Mouse (Mus musculus): ENCODE results near the gene Klf4. TPM values are rescaled to one million over a fixed set of nuclear protein-coding genes. Genes with fewer than 3 reads are reported as not detected.

The Klf4 gene
- polyA plus RNA-seq, 1 experiment from 2014 or later: 12.3 TPM

GRCm38 (mm10) chr4:55517438-55517837, 14.8 kb downstream of the Klf4 start:
- no peak overlapping the region for H3K4me2 ChIP-seq (replicated peaks)
- no peak overlapping the region for H3K9ac ChIP-seq
- no peak for ATAC-seq (ENCODE audit: low FRiP score, low read depth)
- H3K36me3 ChIP-seq: no peaks in the 10 kb centered on the region
- H3K9me3 ChIP-seq: no peaks in the 10 kb centered on the region
- 88% methylated on average over 7 of the region's 7 CpGs for WGBS
- peaks cover 13% of the 10 kb centered on the region; the same call in 1 of the 2 replicates for H3K4me1 ChIP-seq
- no peak overlapping the region for H3K4me3 ChIP-seq
- H3K27me3 ChIP-seq: peaks cover 14% of the 10 kb centered on the region; the same call in 1 of the 2 replicates
- no peak overlapping the region for H3K27ac ChIP-seq

- Histone ChIP-seq H3K9me3 (no peaks in the 10 kb centered on the region), H3K9ac (no peak overlapping the region), H3K4me3 (no peak overlapping the region), H3K36me3 (no peaks in the 10 kb centered on the region), H3K4me2 (replicated peaks) (no peak overlapping the region), H3K27me3 (peaks cover 9% of the 10 kb centered on the region; the same call in 1 of the 2 replicates), H3K27ac (no peak overlapping the region), H3K4me1 (peaks cover 13% of the 10 kb centered on the region; the same call in 1 of the 2 replicates)
- WGBS: 84% methylated on average over 8 of the region's 8 CpGs
- no peak for ATAC-seq (ENCODE audit: low FRiP score, low read depth)
Observed at GRCm38 (mm10) chr4:55516048-55516447, 16.2 kb downstream of the Klf4 start.

DNA sequence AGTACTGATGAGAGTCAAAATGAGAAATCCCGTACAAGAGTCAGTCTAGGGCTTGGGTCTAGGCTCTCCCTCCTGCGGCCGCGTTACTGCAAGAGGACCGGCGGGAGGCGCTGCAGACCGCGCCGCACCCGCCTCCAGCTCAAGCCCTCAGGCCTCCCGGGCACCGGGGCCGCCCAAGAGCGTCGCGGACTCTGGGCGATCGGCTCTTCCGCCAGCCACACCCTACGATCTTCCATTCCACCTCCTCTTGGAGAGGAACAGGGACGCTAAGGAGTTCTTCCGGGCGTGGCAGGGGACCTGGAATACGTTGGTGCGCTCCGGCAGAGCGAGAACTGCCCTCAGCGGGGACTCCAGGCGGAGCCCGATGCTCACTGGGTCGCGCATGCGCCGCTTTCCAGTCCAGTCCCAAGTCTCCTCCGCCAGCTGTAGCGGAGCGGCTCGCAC, 17.5 kb downstream of the Klf4 start:
- H3K36me3 ChIP-seq: no peaks in the 10 kb centered on the region
- H3K4me2 ChIP-seq (replicated peaks): peak overlapping the region; percentile 76
- peak; percentile 92 for ATAC-seq (ENCODE audit: low FRiP score, low read depth)
- peaks cover 5% of the 10 kb centered on the region; the same call in 1 of the 2 replicates for H3K27me3 ChIP-seq
- H3K4me1 ChIP-seq: peaks cover 13% of the 10 kb centered on the region; the same call in 1 of the 2 replicates
- under 1% methylated on average over 39 of the region's 39 CpGs for WGBS
- H3K9ac ChIP-seq: peak overlapping the region; percentile 79
- peak overlapping the region; percentile 69; the same call in 1 of the 2 replicates for H3K27ac ChIP-seq
- peak overlapping the region; percentile 60 for H3K4me3 ChIP-seq
- no peaks in the 10 kb centered on the region for H3K9me3 ChIP-seq

DNA sequence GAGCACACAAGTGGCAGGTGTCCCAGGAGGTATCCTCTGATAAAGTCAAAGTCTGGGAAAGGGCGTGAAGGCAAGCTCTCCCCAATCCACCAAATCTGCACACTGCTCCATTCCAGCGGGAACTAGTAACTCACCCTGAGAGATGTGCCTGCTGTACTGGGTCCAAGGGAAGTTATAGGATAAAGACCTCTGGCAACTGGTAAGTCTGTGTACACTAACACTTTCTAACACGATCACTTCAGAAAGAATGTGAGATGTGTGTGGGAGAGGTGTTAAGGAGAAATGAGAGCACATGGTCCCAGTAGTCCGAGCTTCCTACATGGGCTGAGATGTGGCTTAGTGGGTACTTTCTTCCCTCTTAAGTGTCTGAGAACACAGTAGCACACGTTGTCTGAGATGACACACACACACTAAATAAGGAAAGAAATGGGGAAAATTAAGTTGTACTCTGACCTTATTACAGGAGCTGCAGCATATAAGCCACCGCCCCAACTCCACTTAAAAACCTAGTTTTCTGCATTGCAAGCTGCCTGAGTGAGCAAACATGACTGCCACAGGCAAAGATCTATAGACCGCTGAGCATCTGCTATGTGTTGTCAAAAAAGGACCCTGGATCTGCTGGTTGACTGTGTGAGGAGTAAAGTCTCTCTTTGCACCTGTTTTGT, 18.5 kb downstream of the Klf4 start:
- peak overlapping the region; percentile 76 for H3K4me2 ChIP-seq (replicated peaks)
- H3K27ac ChIP-seq: no peak overlapping the region
- no peak for ATAC-seq (ENCODE audit: low FRiP score, low read depth)
- H3K36me3 ChIP-seq: no peaks in the 10 kb centered on the region
- H3K27me3 ChIP-seq: peaks cover 5% of the 10 kb centered on the region; the same call in 1 of the 2 replicates
- H3K9ac ChIP-seq: no peak overlapping the region
- no peak overlapping the region for H3K4me3 ChIP-seq
- WGBS: 83% methylated on average over 7 of the region's 7 CpGs
- peaks cover 13% of the 10 kb centered on the region; the same call in 1 of the 2 replicates for H3K4me1 ChIP-seq
- no peaks in the 10 kb centered on the region for H3K9me3 ChIP-seq

DNA sequence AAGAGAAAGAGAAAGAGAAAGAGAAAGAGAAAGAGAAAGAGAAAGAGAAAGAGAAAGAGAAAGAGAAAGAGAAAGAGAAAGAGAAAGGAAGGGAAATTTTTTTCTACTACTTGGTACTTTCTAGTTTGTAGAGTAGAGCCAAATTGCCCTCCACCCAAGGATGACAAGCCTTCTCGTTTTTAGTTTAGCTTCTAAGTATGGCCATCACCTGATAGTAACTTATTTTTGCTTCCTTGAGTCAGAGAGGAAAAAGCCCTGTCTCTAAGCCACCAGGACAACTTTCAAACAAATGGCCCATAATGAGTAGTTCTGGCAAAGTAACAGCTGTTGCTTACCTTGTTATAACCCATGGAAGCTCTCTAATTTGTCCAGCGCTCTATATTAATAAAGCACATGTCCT, 20.9 kb downstream of the Klf4 start:
- Histone ChIP-seq H3K27ac (no peak overlapping the region), H3K9ac (no peak overlapping the region), H3K4me2 (replicated peaks) (no peak overlapping the region), H3K4me1 (peaks cover 13% of the 10 kb centered on the region; the same call in 1 of the 2 replicates), H3K27me3 (peaks cover 5% of the 10 kb centered on the region; the same call in 1 of the 2 replicates), H3K9me3 (no peaks in the 10 kb centered on the region), H3K36me3 (no peaks in the 10 kb centered on the region), H3K4me3 (no peak overlapping the region)
- WGBS: 73% methylated on average over 2 of the region's 2 CpGs
- ATAC-seq (ENCODE audit: low FRiP score, low read depth): no peak

DNA sequence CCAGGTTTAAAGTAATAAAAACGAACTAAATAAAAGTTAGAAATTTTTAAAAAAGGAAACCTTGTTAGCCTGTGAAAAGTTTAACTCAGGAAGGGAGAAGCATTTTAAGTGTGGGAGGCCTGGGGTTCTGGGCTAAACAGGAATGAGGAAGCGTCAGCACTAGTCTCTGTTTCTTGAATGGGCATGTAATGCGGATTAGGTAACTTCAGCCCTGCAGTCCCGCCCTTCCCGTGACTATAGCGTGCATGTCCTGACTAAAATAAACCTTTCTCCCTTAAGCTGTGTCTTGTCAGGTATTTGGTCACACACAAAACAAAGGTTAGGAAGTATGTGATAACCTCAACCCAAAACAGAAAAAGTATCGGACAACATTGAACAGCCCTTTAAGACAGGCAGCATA, 23.6 kb downstream of the Klf4 start:
- Histone ChIP-seq H3K9ac (no peak overlapping the region), H3K9me3 (no peaks in the 10 kb centered on the region), H3K4me1 (no peaks in the 10 kb centered on the region), H3K27me3 (no peaks in the 10 kb centered on the region), H3K4me2 (replicated peaks) (no peak overlapping the region), H3K36me3 (no peaks in the 10 kb centered on the region), H3K27ac (no peak overlapping the region), H3K4me3 (no peak overlapping the region)
- ATAC-seq (ENCODE audit: low FRiP score, low read depth): no peak
- WGBS: 83% methylated on average over 7 of the region's 7 CpGs

DNA sequence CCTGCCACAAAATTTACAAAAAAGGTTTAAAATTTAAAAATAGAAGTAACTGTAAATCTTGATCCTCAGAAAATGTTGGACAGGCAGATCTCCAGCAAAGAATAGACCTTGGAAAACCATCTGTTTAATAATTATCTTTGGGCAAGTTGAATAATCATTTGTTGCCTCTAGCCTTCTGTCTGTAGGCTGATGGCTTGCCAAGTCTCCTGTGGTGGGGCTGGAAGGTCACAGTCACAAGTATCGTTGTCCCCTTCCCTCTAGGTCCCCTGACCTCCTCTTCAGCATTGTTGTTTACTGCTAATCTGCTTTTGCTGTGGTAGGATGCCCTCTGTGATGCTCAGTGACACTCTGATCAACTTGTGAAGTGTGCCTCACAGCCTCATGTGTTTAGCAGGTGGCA, 33.6 kb downstream of the Klf4 start:
- Histone ChIP-seq H3K4me3 (no peak overlapping the region), H3K4me2 (replicated peaks) (no peak overlapping the region)
- ATAC-seq (ENCODE audit: low FRiP score, low read depth): no peak

GRCm38 (mm10) chr4:55496416-55496815, 35.9 kb downstream of the Klf4 start:
- WGBS: 77% methylated on average over 7 of the region's 7 CpGs
- H3K27ac ChIP-seq: no peak overlapping the region
- ATAC-seq (ENCODE audit: low FRiP score, low read depth): no peak
- no peaks in the 10 kb centered on the region for H3K4me1 ChIP-seq
- no peak overlapping the region for H3K9ac ChIP-seq
- H3K9me3 ChIP-seq: no peaks in the 10 kb centered on the region
- no peak overlapping the region for H3K4me2 ChIP-seq (replicated peaks)
- no peaks in the 10 kb centered on the region for H3K36me3 ChIP-seq
- no peak overlapping the region for H3K4me3 ChIP-seq
- H3K27me3 ChIP-seq: no peaks in the 10 kb centered on the region

More for the DNA sequence above, 33.6 kb downstream of the Klf4 start:
- WGBS: 74% methylated on average over 1 of the region's 1 CpGs
- no peak overlapping the region for H3K27ac ChIP-seq
- no peak overlapping the region for H3K9ac ChIP-seq
- H3K4me1 ChIP-seq: no peaks in the 10 kb centered on the region
- H3K27me3 ChIP-seq: no peaks in the 10 kb centered on the region
- no peaks in the 10 kb centered on the region for H3K9me3 ChIP-seq
- no peaks in the 10 kb centered on the region for H3K36me3 ChIP-seq

GRCm38 (mm10) chr4:55493261-55493660, 39.0 kb downstream of the Klf4 start:
- Histone ChIP-seq H3K9me3 (no peaks in the 10 kb centered on the region), H3K4me1 (no peaks in the 10 kb centered on the region), H3K27ac (no peak overlapping the region), H3K4me2 (replicated peaks) (no peak overlapping the region), H3K36me3 (no peaks in the 10 kb centered on the region), H3K4me3 (no peak overlapping the region), H3K9ac (no peak overlapping the region), H3K27me3 (no peaks in the 10 kb centered on the region)
- WGBS: 75% methylated on average over 3 of the region's 3 CpGs
- no peak for ATAC-seq (ENCODE audit: low FRiP score, low read depth)

DNA sequence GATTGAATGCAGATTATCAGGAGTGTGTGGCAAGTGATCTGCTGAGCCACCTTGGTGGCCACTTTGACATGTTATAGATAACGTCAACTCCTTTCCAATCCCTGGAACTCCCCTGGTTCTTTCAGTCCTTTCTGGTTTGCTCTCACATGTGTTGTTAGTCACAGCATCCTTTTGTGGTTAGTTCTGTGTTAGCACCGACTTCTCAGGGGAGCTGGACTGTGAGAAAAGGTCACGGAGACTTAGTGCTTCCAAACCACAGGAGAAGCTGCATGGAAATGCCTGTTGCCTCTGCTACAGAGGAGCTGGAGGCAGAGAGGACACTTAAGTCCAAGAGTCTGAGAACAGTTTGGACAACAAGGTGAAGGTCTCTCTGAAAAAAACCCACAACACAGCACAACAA, 42.9 kb downstream of the Klf4 start:
- ATAC-seq (ENCODE audit: low FRiP score, low read depth): no peak
- H3K9me3 ChIP-seq: no peaks in the 10 kb centered on the region
- H3K4me2 ChIP-seq (replicated peaks): no peak overlapping the region
- H3K9ac ChIP-seq: no peak overlapping the region
- WGBS: 68% methylated on average over 3 of the region's 3 CpGs
- no peak overlapping the region for H3K4me3 ChIP-seq
- H3K36me3 ChIP-seq: no peaks in the 10 kb centered on the region
- no peaks in the 10 kb centered on the region for H3K4me1 ChIP-seq
- H3K27ac ChIP-seq: no peak overlapping the region
- no peaks in the 10 kb centered on the region for H3K27me3 ChIP-seq

- 79% methylated on average over 6 of the region's 6 CpGs for WGBS
- Histone ChIP-seq H3K36me3 (no peaks in the 10 kb centered on the region), H3K9me3 (no peaks in the 10 kb centered on the region), H3K27ac (no peak overlapping the region), H3K4me1 (no peaks in the 10 kb centered on the region), H3K4me3 (no peak overlapping the region), H3K27me3 (no peaks in the 10 kb centered on the region), H3K4me2 (replicated peaks) (no peak overlapping the region), H3K9ac (no peak overlapping the region)
- no peak for ATAC-seq (ENCODE audit: low FRiP score, low read depth)
Observed at GRCm38 (mm10) chr4:55488604-55489003, 43.7 kb downstream of the Klf4 start.

GRCm38 (mm10) chr4:55480322-55480767, 51.9 kb downstream of the Klf4 start:
- H3K9ac ChIP-seq: peak overlapping the region; percentile 50; the same call in 1 of the 2 replicates
- 14% methylated on average over 25 of the region's 25 CpGs for WGBS

More at GRCm38 (mm10) chr4:55480322-55480767, 51.9 kb downstream of the Klf4 start:
- Histone ChIP-seq H3K4me1 (peaks cover 13% of the 10 kb centered on the region; the same call in 1 of the 2 replicates), H3K36me3 (no peaks in the 10 kb centered on the region), H3K4me2 (replicated peaks) (peak overlapping the region; percentile 68), H3K9me3 (no peaks in the 10 kb centered on the region), H3K4me3 (peak overlapping the region; percentile 37), H3K27me3 (no peaks in the 10 kb centered on the region), H3K27ac (no peak overlapping the region)
- peak; percentile 64; the same call in 1 of the 2 replicates for ATAC-seq (ENCODE audit: low FRiP score, low read depth)
